Mouse (Mus musculus): ENCODE results near the gene Iqschfp. TPM values are rescaled to one million over a fixed set of nuclear protein-coding genes. Genes with fewer than 3 reads are reported as not detected.

The Iqschfp gene
- polyA plus RNA-seq, 1 experiment from 2014 or later = not detected

- H3K27ac ChIP-seq (ENCODE audit: low read depth, low read length) = no peak overlapping the region
- ATAC-seq (replicated peaks; ENCODE audit: low FRiP score) (no peak; the same call in 1 of the 2 replicates), DNase-seq (ENCODE audit: low spot score) (no peak)
- no peaks in the 10 kb centered on the region for H3K9me3 ChIP-seq (ENCODE audit: control insufficient read depth, low read length)
- no peaks in the 10 kb centered on the region for H3K36me3 ChIP-seq (ENCODE audit: control insufficient read depth, insufficient read depth, low read length)
- no peak overlapping the region for H3K4me2 ChIP-seq
- no peak overlapping the region for H3K4me3 ChIP-seq (ENCODE audit: low read depth, low read length)
- H3K27me3 ChIP-seq (replicated peaks; ENCODE audit: control insufficient read depth, insufficient read depth, low read length) = no peaks in the 10 kb centered on the region
- H3K9ac ChIP-seq (ENCODE audit: low read depth, low read length) = no peak overlapping the region
- no peaks in the 10 kb centered on the region for H3K4me1 ChIP-seq (replicated peaks; ENCODE audit: control insufficient read depth, insufficient read depth, low read length)
Observed at GRCm38 (mm10) chr3:68383672-68384071, 491.6 kb downstream of the Iqschfp start.

- 85% methylated on average over 3 of the region's 3 CpGs for WGBS
- H3K4me1 ChIP-seq (replicated peaks; ENCODE audit: control insufficient read depth, insufficient read depth, low read length) = no peaks in the 10 kb centered on the region
- no peaks in the 10 kb centered on the region for H3K27me3 ChIP-seq (replicated peaks; ENCODE audit: control insufficient read depth, insufficient read depth, low read length)
- no peak overlapping the region for H3K4me3 ChIP-seq (ENCODE audit: low read depth, low read length)
- no peak overlapping the region for H3K9ac ChIP-seq (ENCODE audit: low read depth, low read length)
- DNase-seq (ENCODE audit: low spot score) (no peak), ATAC-seq (replicated peaks; ENCODE audit: low FRiP score) (no peak)
- H3K27ac ChIP-seq (ENCODE audit: low read depth, low read length) = no peak overlapping the region
- H3K9me3 ChIP-seq (ENCODE audit: control insufficient read depth, low read length) = no peaks in the 10 kb centered on the region
- no peak overlapping the region for H3K4me2 ChIP-seq
- H3K36me3 ChIP-seq (ENCODE audit: control insufficient read depth, insufficient read depth, low read length) = no peaks in the 10 kb centered on the region
Observed at GRCm38 (mm10) chr3:68385544-68385943, 493.5 kb downstream of the Iqschfp start.

GRCm38 (mm10) chr3:68388023-68388422, 496.0 kb downstream of the Iqschfp start:
- Histone ChIP-seq H3K9me3 (ENCODE audit: control insufficient read depth, low read length) (no peaks in the 10 kb centered on the region), H3K27ac (ENCODE audit: low read depth, low read length) (no peak overlapping the region), H3K36me3 (ENCODE audit: control insufficient read depth, insufficient read depth, low read length) (no peaks in the 10 kb centered on the region), H3K9ac (ENCODE audit: low read depth, low read length) (no peak overlapping the region), H3K4me2 (no peak overlapping the region), H3K4me3 (ENCODE audit: low read depth, low read length) (no peak overlapping the region), H3K27me3 (replicated peaks; ENCODE audit: control insufficient read depth, insufficient read depth, low read length) (no peaks in the 10 kb centered on the region), H3K4me1 (replicated peaks; ENCODE audit: control insufficient read depth, insufficient read depth, low read length) (no peaks in the 10 kb centered on the region)
- ATAC-seq (replicated peaks; ENCODE audit: low FRiP score) = no peak
- DNase-seq (ENCODE audit: low spot score) = no peak
- 92% methylated on average over 3 of the region's 3 CpGs for WGBS

- WGBS = 71% methylated on average over 2 of the region's 2 CpGs
- no peak for ATAC-seq (replicated peaks; ENCODE audit: low FRiP score)
- H3K9me3 ChIP-seq (ENCODE audit: control insufficient read depth, low read length) = no peaks in the 10 kb centered on the region
- no peaks in the 10 kb centered on the region for H3K4me1 ChIP-seq (replicated peaks; ENCODE audit: control insufficient read depth, insufficient read depth, low read length)
- H3K9ac ChIP-seq (ENCODE audit: low read depth, low read length) = no peak overlapping the region
- H3K4me2 ChIP-seq = no peak overlapping the region
- no peak overlapping the region for H3K4me3 ChIP-seq (ENCODE audit: low read depth, low read length)
- H3K27me3 ChIP-seq (replicated peaks; ENCODE audit: control insufficient read depth, insufficient read depth, low read length) = no peaks in the 10 kb centered on the region
- no peak for DNase-seq (ENCODE audit: low spot score)
- H3K36me3 ChIP-seq (ENCODE audit: control insufficient read depth, insufficient read depth, low read length) = no peaks in the 10 kb centered on the region
- H3K27ac ChIP-seq (ENCODE audit: low read depth, low read length) = no peak overlapping the region
Observed at GRCm38 (mm10) chr3:68393578-68393977, 501.5 kb downstream of the Iqschfp start.

- Histone ChIP-seq H3K27ac (ENCODE audit: low read depth, low read length) (no peak overlapping the region), H3K9ac (ENCODE audit: low read depth, low read length) (no peak overlapping the region), H3K36me3 (ENCODE audit: control insufficient read depth, insufficient read depth, low read length) (no peaks in the 10 kb centered on the region), H3K4me2 (no peak overlapping the region), H3K27me3 (replicated peaks; ENCODE audit: control insufficient read depth, insufficient read depth, low read length) (no peaks in the 10 kb centered on the region), H3K4me1 (replicated peaks; ENCODE audit: control insufficient read depth, insufficient read depth, low read length) (no peaks in the 10 kb centered on the region), H3K4me3 (ENCODE audit: low read depth, low read length) (no peak overlapping the region), H3K9me3 (ENCODE audit: control insufficient read depth, low read length) (no peaks in the 10 kb centered on the region)
- ATAC-seq (replicated peaks; ENCODE audit: low FRiP score) (no peak), DNase-seq (ENCODE audit: low spot score) (no peak)
- 82% methylated on average over 3 of the region's 3 CpGs for WGBS
Observed at GRCm38 (mm10) chr3:68398691-68399090, 506.7 kb downstream of the Iqschfp start.

- no peaks in the 10 kb centered on the region for H3K36me3 ChIP-seq (ENCODE audit: control insufficient read depth, insufficient read depth, low read length)
- DNase-seq (ENCODE audit: low spot score) = no peak
- H3K9ac ChIP-seq (ENCODE audit: low read depth, low read length) = no peak overlapping the region
- H3K4me1 ChIP-seq (replicated peaks; ENCODE audit: control insufficient read depth, insufficient read depth, low read length) = no peaks in the 10 kb centered on the region
- H3K4me3 ChIP-seq (ENCODE audit: low read depth, low read length) = no peak overlapping the region
- H3K4me2 ChIP-seq = no peak overlapping the region
- 81% methylated on average over 7 of the region's 7 CpGs for WGBS
- no peaks in the 10 kb centered on the region for H3K9me3 ChIP-seq (ENCODE audit: control insufficient read depth, low read length)
- H3K27me3 ChIP-seq (replicated peaks; ENCODE audit: control insufficient read depth, insufficient read depth, low read length) = no peaks in the 10 kb centered on the region
- H3K27ac ChIP-seq (ENCODE audit: low read depth, low read length) = no peak overlapping the region
- ATAC-seq (replicated peaks; ENCODE audit: low FRiP score) = no peak
Observed at GRCm38 (mm10) chr3:68400121-68400520, 508.1 kb downstream of the Iqschfp start.

- Histone ChIP-seq H3K9ac (ENCODE audit: low read depth, low read length) (no peak overlapping the region), H3K9me3 (ENCODE audit: control insufficient read depth, low read length) (no peaks in the 10 kb centered on the region), H3K4me3 (ENCODE audit: low read depth, low read length) (no peak overlapping the region), H3K4me2 (no peak overlapping the region), H3K36me3 (ENCODE audit: control insufficient read depth, insufficient read depth, low read length) (no peaks in the 10 kb centered on the region), H3K27ac (ENCODE audit: low read depth, low read length) (no peak overlapping the region), H3K27me3 (replicated peaks; ENCODE audit: control insufficient read depth, insufficient read depth, low read length) (no peaks in the 10 kb centered on the region), H3K4me1 (replicated peaks; ENCODE audit: control insufficient read depth, insufficient read depth, low read length) (no peaks in the 10 kb centered on the region)
- ATAC-seq (replicated peaks; ENCODE audit: low FRiP score) = no peak
- WGBS = 82% methylated on average over 4 of the region's 4 CpGs
- no peak for DNase-seq (ENCODE audit: low spot score)
Observed at GRCm38 (mm10) chr3:68403343-68403742, 511.3 kb downstream of the Iqschfp start.

GRCm38 (mm10) chr3:68403783-68404217, 511.8 kb downstream of the Iqschfp start:
- DNase-seq (ENCODE audit: low spot score) = no peak
- Histone ChIP-seq H3K9me3 (ENCODE audit: control insufficient read depth, low read length) (no peaks in the 10 kb centered on the region), H3K4me1 (replicated peaks; ENCODE audit: control insufficient read depth, insufficient read depth, low read length) (no peaks in the 10 kb centered on the region), H3K27ac (ENCODE audit: low read depth, low read length) (no peak overlapping the region), H3K36me3 (ENCODE audit: control insufficient read depth, insufficient read depth, low read length) (no peaks in the 10 kb centered on the region), H3K4me3 (ENCODE audit: low read depth, low read length) (no peak overlapping the region), H3K27me3 (replicated peaks; ENCODE audit: control insufficient read depth, insufficient read depth, low read length) (no peaks in the 10 kb centered on the region), H3K4me2 (no peak overlapping the region), H3K9ac (ENCODE audit: low read depth, low read length) (no peak overlapping the region)
- 71% methylated on average over 2 of the region's 2 CpGs for WGBS
- no peak for ATAC-seq (replicated peaks; ENCODE audit: low FRiP score)

GRCm38 (mm10) chr3:68405724-68406123, 513.7 kb downstream of the Iqschfp start:
- H3K9ac ChIP-seq (ENCODE audit: low read depth, low read length) = no peak overlapping the region
- WGBS = 79% methylated on average over 5 of the region's 5 CpGs
- no peaks in the 10 kb centered on the region for H3K4me1 ChIP-seq (replicated peaks; ENCODE audit: control insufficient read depth, insufficient read depth, low read length)
- no peaks in the 10 kb centered on the region for H3K36me3 ChIP-seq (ENCODE audit: control insufficient read depth, insufficient read depth, low read length)
- H3K4me2 ChIP-seq = no peak overlapping the region
- H3K27me3 ChIP-seq (replicated peaks; ENCODE audit: control insufficient read depth, insufficient read depth, low read length) = no peaks in the 10 kb centered on the region
- ATAC-seq (replicated peaks; ENCODE audit: low FRiP score) (no peak), DNase-seq (ENCODE audit: low spot score) (no peak)
- no peak overlapping the region for H3K4me3 ChIP-seq (ENCODE audit: low read depth, low read length)
- H3K9me3 ChIP-seq (ENCODE audit: control insufficient read depth, low read length) = no peaks in the 10 kb centered on the region
- no peak overlapping the region for H3K27ac ChIP-seq (ENCODE audit: low read depth, low read length)
